Mouse (Mus musculus): ENCODE data around the gene Meis3. TPM values are rescaled to one million over a fixed set of nuclear protein-coding genes. Genes with fewer than 3 reads are reported as not detected.

Meis3 gene
- polyA plus RNA-seq, 1 experiment = 4.5 TPM

- Histone ChIP-seq H3ac (ENCODE audit: control insufficient read depth, insufficient read length, low read depth) (no peak overlapping the region), H3K27me3 (ENCODE audit: control insufficient read depth, insufficient read depth, insufficient read length) (no peaks in the 10 kb centered on the region), H3K79me3 (ENCODE audit: low read depth) (no peaks in the 10 kb centered on the region), H3K79me2 (ENCODE audit: control insufficient read depth, insufficient read depth) (no peaks in the 10 kb centered on the region), H3K36me3 (ENCODE audit: control insufficient read depth, insufficient read depth) (no peaks in the 10 kb centered on the region), H3K4me3 (ENCODE audit: insufficient read depth, poor library complexity, severe bottlenecking) (no peak overlapping the region)
- TF ChIP-seq USF1 (IDR thresholded peaks at IDR 0.05; ENCODE audit: low read depth) = no peak
- no peak for TF ChIP-seq MYOD1 (IDR thresholded peaks at IDR 0.05; ENCODE audit: control insufficient read depth, insufficient read length, low read depth)
- TF ChIP-seq FOSL1 (IDR thresholded peaks at IDR 0.05; ENCODE audit: insufficient read depth, low read length, poor library complexity, severe bottlenecking) = no peak
- no peak for TF ChIP-seq MAX (IDR thresholded peaks at IDR 0.05)
- TF ChIP-seq MYOG (IDR thresholded peaks at IDR 0.05; ENCODE audit: control insufficient read depth, extremely low read depth, insufficient read length) = no peak
- no peak for TF ChIP-seq CEBPB (IDR thresholded peaks at IDR 0.05; ENCODE audit: low read depth)
- no peak for TF ChIP-seq CTCF (IDR thresholded peaks at IDR 0.05; ENCODE audit: control insufficient read depth, insufficient read depth, insufficient read length)
These were observed 55.0 kb downstream of the Meis3 start for GRCm38 (mm10) chr7:16229869-16230268.

Other genes starting within 250 kb of the Meis3 start
- 228 TPM for gene Nop53, start 229.0 kb upstream of the Meis3 start, polyA plus RNA-seq (2012; fragmentation: generic; extraction: Trizol)
- gene Ehd2, start 207.5 kb upstream of the Meis3 start, polyA plus RNA-seq (2012; fragmentation: generic; extraction: Trizol) = 98.7 TPM
- gene Bicra, start 127.2 kb upstream of the Meis3 start, polyA plus RNA-seq (2012; fragmentation: generic; extraction: Trizol) = 4.3 TPM
- gene Zfp541, start 113.3 kb upstream of the Meis3 start, polyA plus RNA-seq (2012; fragmentation: generic; extraction: Trizol) = not detected
- gene Napa, start 76.6 kb upstream of the Meis3 start, polyA plus RNA-seq (2012; fragmentation: generic; extraction: Trizol) = 138 TPM
- gene Kptn, start 55.2 kb upstream of the Meis3 start, polyA plus RNA-seq (2012; fragmentation: generic; extraction: Trizol) = 13.1 TPM
- 0.02 TPM for gene Slc8a2, start 45.3 kb upstream of the Meis3 start, polyA plus RNA-seq (2012; fragmentation: generic; extraction: Trizol)
- 14.4 TPM for gene Dhx34, start 46.9 kb downstream of the Meis3 start, polyA plus RNA-seq (2012; fragmentation: generic; extraction: Trizol)
- gene C5ar2, start 69.1 kb downstream of the Meis3 start, polyA plus RNA-seq (2012; fragmentation: generic; extraction: Trizol) = not detected
- 0.02 TPM for gene C5ar1, start 84.5 kb downstream of the Meis3 start, polyA plus RNA-seq (2012; fragmentation: generic; extraction: Trizol)
- 11.7 TPM for gene Inafm1, start 98.5 kb downstream of the Meis3 start, polyA plus RNA-seq (2012; fragmentation: generic; extraction: Trizol)
- 52.2 TPM for gene Ccdc9, start 111.7 kb downstream of the Meis3 start, polyA plus RNA-seq (2012; fragmentation: generic; extraction: Trizol)
- 6.6 TPM for gene Bbc3, start 133.3 kb downstream of the Meis3 start, polyA plus RNA-seq (2012; fragmentation: generic; extraction: Trizol)
- gene Sae1, start 212.7 kb downstream of the Meis3 start, polyA plus RNA-seq (2012; fragmentation: generic; extraction: Trizol) = 218 TPM
- gene Zc3h4, start 225.8 kb downstream of the Meis3 start, polyA plus RNA-seq (2012; fragmentation: generic; extraction: Trizol) = 29.8 TPM